Mouse (Mus musculus): ENCODE data around the gene Grik4.

GRCm38 (mm10) chr9:42786286-42786685 is 158.0 kb downstream of the Grik4 start:
- TF ChIP-seq CTCF (IDR thresholded peaks at IDR 0.05; ENCODE audit: borderline replicate concordance, control insufficient read depth, extremely low read depth, insufficient read depth, low read length, poor library complexity): no peak
- TF ChIP-seq POLR2A (IDR thresholded peaks at IDR 0.05; ENCODE audit: control insufficient read depth, extremely low read depth, insufficient read depth, low read length, poor library complexity): no peak

Measured in thymus, adult 2 months (tissue).